8 mouse cellular contexts compared by ENCODE assay signal in the genomic region with DNA sequence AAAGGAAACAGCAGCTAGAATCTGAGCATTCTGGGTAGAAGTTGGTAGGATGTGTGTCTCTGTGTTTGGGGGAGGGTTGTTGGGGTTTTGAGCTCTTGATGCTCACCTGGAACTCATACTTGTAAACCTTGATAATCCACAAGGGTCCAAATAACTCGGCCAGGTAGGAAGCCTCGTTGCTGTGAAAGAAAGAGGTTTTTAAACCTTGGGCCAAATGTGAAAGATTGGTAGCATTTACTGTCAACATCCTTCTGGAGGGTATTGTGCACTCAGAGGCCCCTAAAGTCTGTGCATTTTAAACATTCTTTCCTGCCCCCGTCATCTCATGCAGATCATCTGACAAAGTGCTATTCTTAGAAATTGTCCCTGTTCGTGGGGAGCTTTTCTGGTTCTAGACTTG. TPM values are rescaled to one million over a fixed set of nuclear protein-coding genes. Genes with fewer than 3 reads are reported as not detected.
DNase-seq lines count a peak whose midpoint lies in the region; ATAC-seq and TF ChIP-seq lines count a peak whose summit lies in the region.

Gene Hypk (plus strand): TSS at position 301 of the 400 bp plus-strand sequence.

- no peaks in the 10 kb centered on the region for H3K27me3 ChIP-seq in heart, adult 2 months (ENCODE audit: control insufficient read depth, insufficient read depth, low read length)
- H3K27me3 ChIP-seq in hindbrain, postnatal 0 days (ENCODE audit: insufficient read depth, low read length) = no peaks in the 10 kb centered on the region
- no peaks in the 10 kb centered on the region for H3K27me3 ChIP-seq in megakaryocyte, embryonic 14.5 days (replicated peaks)

- H3K9ac ChIP-seq in heart, adult 2 months (ENCODE audit: low read depth, low read length) = no peak within 1 kb of the TSS
- no peak within 1 kb of the TSS for H3K9ac ChIP-seq in hindbrain, postnatal 0 days (replicated peaks; ENCODE audit: low read length)

- no peak for DNase-seq in heart, adult 2 months
- DNase-seq in heart, adult 11 months = no peak
- DNase-seq in adrenal gland, postnatal 10 days = no peak
- DNase-seq in gastrocnemius, adult 2 months = no peak
- DNase-seq in hindbrain, postnatal 0 days (ENCODE audit: low spot score) = no peak
- no peak for DNase-seq in spleen, postnatal 14 days (ENCODE audit: low spot score in 2 of 2)
- DNase-seq in embryo, embryonic 10.5 days (ENCODE audit: low spot score) = no peak

- ATAC-seq in hindbrain, postnatal 0 days = no peak

- 31% methylated on average over 4 of the region's 4 CpGs for WGBS in heart, adult 2 months
- 79% methylated on average over 4 of the region's 4 CpGs for WGBS in hindbrain, postnatal 0 days

- H3K36me3 ChIP-seq in heart, adult 2 months (ENCODE audit: control insufficient read depth, insufficient read depth, low read length) = peaks cover 26% of the 10 kb centered on the region
- peaks cover 13% of the 10 kb centered on the region; the same call in 1 of the 2 replicates for H3K36me3 ChIP-seq in hindbrain, postnatal 0 days (ENCODE audit: insufficient read depth, low read length)
- peaks cover 56% of the 10 kb centered on the region for H3K36me3 ChIP-seq in megakaryocyte, embryonic 14.5 days (replicated peaks; ENCODE audit: low read length)

- no peak for TF ChIP-seq CTCF in heart, adult 2 months (IDR thresholded peaks at IDR 0.05)
- no peak for TF ChIP-seq CTCF in gastrocnemius, adult 2 months (IDR thresholded peaks at IDR 0.05)
- no peak for TF ChIP-seq CTCF in hindbrain, postnatal 0 days (IDR thresholded peaks at IDR 0.05; ENCODE audit: low read depth)

- no peak for TF ChIP-seq POLR2A in heart, adult 2 months (IDR thresholded peaks at IDR 0.05; ENCODE audit: insufficient read depth, low read depth, low read length)

- no peak for TF ChIP-seq EP300 in heart, adult 2 months (IDR thresholded peaks at IDR 0.05; ENCODE audit: insufficient read depth, low read depth, low read length)

- no peak within 1 kb of the TSS for H3K4me2 ChIP-seq in hindbrain, postnatal 0 days (ENCODE audit: low read depth, low read length)

- peak within 1 kb of the TSS; percentile 60 for H3K27ac ChIP-seq in heart, adult 2 months
- peak within 1 kb of the TSS; percentile 87 for H3K27ac ChIP-seq in gastrocnemius, adult 2 months
- no peak within 1 kb of the TSS for H3K27ac ChIP-seq in hindbrain, postnatal 0 days

- H3K79me2 ChIP-seq in heart, adult 2 months (replicated peaks; ENCODE audit: control insufficient read depth, insufficient read depth, low read length) = peaks cover 4% of the 10 kb centered on the region

- no peaks in the 10 kb centered on the region for H3K9me3 ChIP-seq in hindbrain, postnatal 0 days (ENCODE audit: low read length)
- H3K9me3 ChIP-seq in megakaryocyte, embryonic 14.5 days = no peaks in the 10 kb centered on the region

- intact Hi-C loops in heart, adult 2 months (cut with DNase I) = no loop called here
- intact Hi-C loops in gastrocnemius, adult 2 months (cut with DNase I) = no loop called here

- H3K4me1 ChIP-seq in heart, adult 2 months (ENCODE audit: control insufficient read depth, insufficient read depth, low read length) = peaks cover 6% of the 10 kb centered on the region
- peaks cover 9% of the 10 kb centered on the region; the same call in 1 of the 2 replicates for H3K4me1 ChIP-seq in hindbrain, postnatal 0 days (ENCODE audit: insufficient read depth, low read length)
- peaks cover 64% of the 10 kb centered on the region for H3K4me1 ChIP-seq in megakaryocyte, embryonic 14.5 days

- no peak within 1 kb of the TSS for H3K4me3 ChIP-seq in heart, adult 2 months
- H3K4me3 ChIP-seq in gastrocnemius, adult 2 months = peak within 1 kb of the TSS; percentile 49
- no peak within 1 kb of the TSS for H3K4me3 ChIP-seq in hindbrain, postnatal 0 days (ENCODE audit: low read length)
- H3K4me3 ChIP-seq in megakaryocyte, embryonic 14.5 days (replicated peaks) = peak within 1 kb of the TSS; percentile 35

RNA-seq across cellular contexts. Expression of gene Hypk, which starts in this region (rescaled TPM):
- 10 to 100 TPM; 19.8 to 23.5 TPM for total RNA-seq in heart, adult 2 months (2021)
- polyA plus RNA-seq in heart, adult 2 months (2012; rRNA removed) = 10.4 and 19.4 TPM in 2 replicates
- 10 to 100 TPM; 29.1 to 39.9 TPM for total RNA-seq in adrenal gland, postnatal 10 days (2021)
- 10 to 100 TPM; 21.0 to 21.7 TPM for total RNA-seq in gastrocnemius, adult 2 months (2021)
- 5.4 and 12.5 TPM in 2 replicates for total RNA-seq in hindbrain, postnatal 0 days (2014; rRNA removed)
- polyA plus RNA-seq in hindbrain, postnatal 0 days (2015; fragmentation: Nextera tagmentation; extraction: Ambion mirVana) = 110 and 119 TPM in 2 replicates
- 12.9 and 128 TPM in 2 replicates for polyA plus RNA-seq in megakaryocyte, embryonic 14.5 days (2012; ENCODE audit: insufficient read depth, low replicate concordance)

Comparison
In these comparisons a context has a peak if more than half of its experiments do, and no peak if none do; other contexts are left out.
1. H3K4me3 ChIP-seq: peak in gastrocnemius, adult 2 months (single experiment) and megakaryocyte, embryonic 14.5 days (single experiment); none in heart, adult 2 months (single experiment) and hindbrain, postnatal 0 days (single experiment).